Mouse (Mus musculus): Measurements from ENCODE around the gene Gm10260. TPM values are rescaled to one million over a fixed set of nuclear protein-coding genes. Genes with fewer than 3 reads are reported as not detected.

Gene Gm10260
- 4.2 and 8.9 TPM in 2 replicates for polyA plus RNA-seq (2015; fragmentation: Nextera tagmentation; extraction: Ambion mirVana)

DNA sequence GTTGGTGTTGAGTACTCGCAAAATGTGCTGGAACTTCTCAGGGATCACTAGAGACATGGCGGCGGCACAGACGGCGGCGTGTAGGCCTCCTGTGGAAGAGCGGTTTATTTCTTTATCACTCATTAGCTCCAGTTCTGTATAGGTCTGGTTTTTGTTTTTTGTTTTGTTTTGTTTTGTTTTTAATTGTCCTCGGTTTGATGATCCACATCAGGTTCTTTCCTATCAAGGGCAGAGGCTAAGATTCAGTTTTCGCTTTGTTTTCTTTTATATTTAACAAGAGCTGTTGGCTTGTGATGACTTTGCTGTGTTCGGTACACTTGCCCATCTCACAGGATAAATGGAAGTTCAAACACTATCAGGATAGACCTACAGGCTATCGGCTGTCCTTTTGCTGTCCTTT, at the start of gene Gm10260:
TSS of gene Gm10260 (minus strand) at position 101 of the 400 bp plus-strand sequence.
- no peak within 1 kb of the TSS for H3K9ac ChIP-seq (ENCODE audit: low read length)
- no peaks in the 10 kb centered on the region for H3K4me1 ChIP-seq (replicated peaks; ENCODE audit: control insufficient read depth, insufficient read depth)
- no peak within 1 kb of the TSS for H3K27ac ChIP-seq (replicated peaks)
- ATAC-seq (ENCODE audit: low FRiP score, low TSS enrichment) (no peak), DNase-seq (ENCODE audit: low spot score) (no peak)
- WGBS = 97% methylated on average over 10 of the region's 11 CpGs
- no peaks in the 10 kb centered on the region for H3K9me3 ChIP-seq (ENCODE audit: control insufficient read depth, low read length)
- no peak for TF ChIP-seq CTCF (IDR thresholded peaks at IDR 0.05; ENCODE audit: low read depth)
- no peak for TF ChIP-seq EP300 (optimal IDR thresholded peaks at IDR 0.05)
- no peak within 1 kb of the TSS for H3K4me3 ChIP-seq (ENCODE audit: low read depth, low read length)
- no peaks in the 10 kb centered on the region for H3K36me3 ChIP-seq (ENCODE audit: control insufficient read depth, insufficient read depth, low read length)
- no peak within 1 kb of the TSS for H3K4me2 ChIP-seq (replicated peaks; ENCODE audit: low read depth)
- no peaks in the 10 kb centered on the region for H3K27me3 ChIP-seq (ENCODE audit: control insufficient read depth, insufficient read depth, low read length)

DNA sequence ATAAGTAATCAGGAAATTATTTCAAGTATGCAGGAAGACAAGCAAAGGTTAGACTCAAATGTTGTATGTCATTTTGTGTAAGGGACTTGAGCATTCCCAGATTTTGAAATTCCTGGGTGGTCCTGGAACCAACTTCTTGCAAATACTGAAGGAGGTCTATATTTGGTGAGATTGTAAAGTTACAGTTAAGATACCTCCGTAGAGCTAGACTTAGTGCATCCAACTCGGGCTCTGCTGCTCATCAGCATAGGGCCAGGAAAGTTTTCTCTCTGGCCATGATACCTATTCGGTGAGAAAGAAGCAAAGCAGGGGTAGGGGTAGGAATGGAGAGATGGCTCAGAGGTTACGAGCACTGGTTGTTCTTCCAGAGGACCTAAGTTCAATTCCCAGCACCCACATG, 49.4 kb upstream of the Gm10260 start:
- H3K9ac ChIP-seq (ENCODE audit: low read length) = no peak overlapping the region
- no peaks in the 10 kb centered on the region for H3K27me3 ChIP-seq (ENCODE audit: control insufficient read depth, insufficient read depth, low read length)
- no peak for ATAC-seq (ENCODE audit: low FRiP score, low TSS enrichment)
- no peaks in the 10 kb centered on the region for H3K9me3 ChIP-seq (ENCODE audit: control insufficient read depth, low read length)
- no peak overlapping the region for H3K27ac ChIP-seq (replicated peaks)
- H3K4me1 ChIP-seq (replicated peaks; ENCODE audit: control insufficient read depth, insufficient read depth) = no peaks in the 10 kb centered on the region
- no peak for DNase-seq (ENCODE audit: low spot score)
- 70% methylated on average over 4 of the region's 4 CpGs for WGBS
- H3K4me2 ChIP-seq (replicated peaks; ENCODE audit: low read depth) = no peak overlapping the region
- H3K4me3 ChIP-seq (ENCODE audit: low read depth, low read length) = no peak overlapping the region
- H3K36me3 ChIP-seq (ENCODE audit: control insufficient read depth, insufficient read depth, low read length) = no peaks in the 10 kb centered on the region
- TF ChIP-seq CTCF (IDR thresholded peaks at IDR 0.05; ENCODE audit: low read depth) (no peak), EP300 (optimal IDR thresholded peaks at IDR 0.05) (no peak)

DNA sequence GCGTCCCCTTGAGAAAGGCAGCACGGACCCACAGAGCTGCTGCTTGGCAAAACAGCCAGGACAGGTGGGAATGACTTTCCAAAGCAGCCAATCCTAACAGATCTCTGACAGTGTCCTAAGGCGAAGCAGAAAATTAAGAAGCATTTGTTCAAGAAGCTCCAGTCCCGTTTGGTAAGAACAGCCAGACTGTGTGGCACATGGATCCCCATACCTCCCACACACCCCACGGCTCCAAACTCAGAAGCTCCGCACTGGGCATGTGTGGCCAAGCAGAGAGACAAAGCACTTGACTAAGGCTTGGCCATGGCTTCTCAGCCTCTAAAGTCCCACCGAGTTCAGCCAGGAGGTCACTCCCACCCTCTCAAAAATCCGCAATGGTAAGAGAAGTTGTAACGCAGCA, 45.5 kb upstream of the Gm10260 start:
- no peak overlapping the region for H3K4me3 ChIP-seq (ENCODE audit: low read depth, low read length)
- no peaks in the 10 kb centered on the region for H3K9me3 ChIP-seq (ENCODE audit: control insufficient read depth, low read length)
- no peak overlapping the region for H3K4me2 ChIP-seq (replicated peaks; ENCODE audit: low read depth)
- TF ChIP-seq EP300 (optimal IDR thresholded peaks at IDR 0.05) = no peak
- no peak for TF ChIP-seq CTCF (IDR thresholded peaks at IDR 0.05; ENCODE audit: low read depth)
- H3K9ac ChIP-seq (ENCODE audit: low read length) = no peak overlapping the region
- H3K4me1 ChIP-seq (replicated peaks; ENCODE audit: control insufficient read depth, insufficient read depth) = no peaks in the 10 kb centered on the region
- WGBS = 79% methylated on average over 9 of the region's 9 CpGs
- H3K27me3 ChIP-seq (ENCODE audit: control insufficient read depth, insufficient read depth, low read length) = no peaks in the 10 kb centered on the region
- no peak for ATAC-seq (ENCODE audit: low FRiP score, low TSS enrichment)
- H3K36me3 ChIP-seq (ENCODE audit: control insufficient read depth, insufficient read depth, low read length) = no peaks in the 10 kb centered on the region
- no peak overlapping the region for H3K27ac ChIP-seq (replicated peaks)
- no peak for DNase-seq (ENCODE audit: low spot score)

DNA sequence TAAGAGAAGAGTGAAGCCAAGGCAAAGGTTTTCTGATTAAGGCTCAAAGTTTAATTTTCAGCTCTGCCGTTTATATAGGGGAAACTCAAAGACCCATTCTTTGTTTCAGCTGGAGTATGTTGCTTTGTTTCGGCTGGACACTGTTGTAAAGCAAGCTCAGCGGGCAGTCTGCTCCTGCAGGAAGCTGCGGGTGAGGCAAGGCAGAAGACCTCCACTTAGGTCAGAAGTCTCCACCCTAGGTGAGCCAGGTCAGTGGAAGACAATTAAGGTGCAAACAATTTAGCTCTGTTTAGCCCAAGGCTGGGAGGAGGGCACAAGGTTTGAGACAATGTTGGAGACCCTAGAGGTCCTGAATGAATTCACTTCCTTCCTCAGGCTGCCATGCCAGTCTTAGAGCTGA, 42.0 kb upstream of the Gm10260 start:
- WGBS = 59% methylated on average over 4 of the region's 4 CpGs
- H3K9me3 ChIP-seq (ENCODE audit: control insufficient read depth, low read length) = no peaks in the 10 kb centered on the region
- DNase-seq (ENCODE audit: low spot score) (peak; percentile 4), ATAC-seq (ENCODE audit: low FRiP score, low TSS enrichment) (no peak)
- no peak overlapping the region for H3K9ac ChIP-seq (ENCODE audit: low read length)
- TF ChIP-seq CTCF (IDR thresholded peaks at IDR 0.05; ENCODE audit: low read depth) (no peak), EP300 (optimal IDR thresholded peaks at IDR 0.05) (no peak)
- no peak overlapping the region for H3K4me3 ChIP-seq (ENCODE audit: low read depth, low read length)
- H3K36me3 ChIP-seq (ENCODE audit: control insufficient read depth, insufficient read depth, low read length) = no peaks in the 10 kb centered on the region
- no peaks in the 10 kb centered on the region for H3K4me1 ChIP-seq (replicated peaks; ENCODE audit: control insufficient read depth, insufficient read depth)
- no peak overlapping the region for H3K27ac ChIP-seq (replicated peaks)
- no peak overlapping the region for H3K4me2 ChIP-seq (replicated peaks; ENCODE audit: low read depth)
- H3K27me3 ChIP-seq (ENCODE audit: control insufficient read depth, insufficient read depth, low read length) = no peaks in the 10 kb centered on the region

DNA sequence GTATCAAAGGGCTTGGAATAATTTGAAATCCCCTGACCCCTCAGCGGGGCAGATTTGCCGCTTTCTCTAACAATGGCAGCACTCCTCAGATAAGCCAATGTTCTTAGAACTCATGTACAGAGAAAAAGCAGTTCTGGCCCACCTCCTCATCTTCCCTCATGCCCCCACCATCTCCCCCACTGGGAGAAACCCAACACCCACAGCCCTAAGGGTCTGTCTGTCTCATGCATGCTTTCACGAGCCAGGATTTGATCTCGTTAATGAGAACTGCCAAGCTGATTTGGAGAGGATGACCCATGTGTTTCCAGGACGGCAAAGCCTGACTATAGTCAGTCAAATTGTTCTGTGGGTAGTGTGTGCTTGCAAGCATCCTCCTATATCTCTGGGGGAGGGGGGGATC, 37.0 kb upstream of the Gm10260 start:
- Histone ChIP-seq H3K27me3 (ENCODE audit: control insufficient read depth, insufficient read depth, low read length) (no peaks in the 10 kb centered on the region), H3K9ac (ENCODE audit: low read length) (no peak overlapping the region), H3K4me1 (replicated peaks; ENCODE audit: control insufficient read depth, insufficient read depth) (no peaks in the 10 kb centered on the region), H3K4me2 (replicated peaks; ENCODE audit: low read depth) (no peak overlapping the region), H3K27ac (replicated peaks) (no peak overlapping the region), H3K36me3 (ENCODE audit: control insufficient read depth, insufficient read depth, low read length) (no peaks in the 10 kb centered on the region), H3K4me3 (ENCODE audit: low read depth, low read length) (no peak overlapping the region), H3K9me3 (ENCODE audit: control insufficient read depth, low read length) (no peaks in the 10 kb centered on the region)
- no peak for TF ChIP-seq EP300 (optimal IDR thresholded peaks at IDR 0.05)
- no peak for TF ChIP-seq CTCF (IDR thresholded peaks at IDR 0.05; ENCODE audit: low read depth)
- no peak for DNase-seq (ENCODE audit: low spot score)
- ATAC-seq (ENCODE audit: low FRiP score, low TSS enrichment) = no peak
- 69% methylated on average over 5 of the region's 5 CpGs for WGBS

DNA sequence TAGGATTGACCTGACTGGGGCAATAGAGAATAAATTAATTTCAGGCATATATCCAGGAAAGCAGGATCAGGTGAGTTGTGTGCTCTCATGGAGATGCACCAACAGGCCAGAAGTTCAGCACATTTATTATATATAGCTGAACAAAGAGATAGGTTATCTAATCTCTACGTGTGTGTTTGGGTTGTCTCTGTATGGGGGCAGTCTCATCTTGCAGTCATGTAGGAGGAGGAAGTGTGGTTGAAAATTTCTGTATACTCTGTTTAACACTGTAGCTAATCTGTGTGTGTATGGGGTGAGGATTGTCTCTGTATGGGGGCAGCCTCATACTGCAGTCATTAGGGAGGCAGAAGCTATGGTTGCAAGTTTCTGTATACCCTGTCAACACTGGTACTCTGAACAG, 34.3 kb upstream of the Gm10260 start:
- no peak for DNase-seq (ENCODE audit: low spot score)
- no peaks in the 10 kb centered on the region for H3K4me1 ChIP-seq (replicated peaks; ENCODE audit: control insufficient read depth, insufficient read depth)
- H3K36me3 ChIP-seq (ENCODE audit: control insufficient read depth, insufficient read depth, low read length) = no peaks in the 10 kb centered on the region
- H3K27me3 ChIP-seq (ENCODE audit: control insufficient read depth, insufficient read depth, low read length) = no peaks in the 10 kb centered on the region
- TF ChIP-seq CTCF (IDR thresholded peaks at IDR 0.05; ENCODE audit: low read depth) = no peak
- no peak for TF ChIP-seq EP300 (optimal IDR thresholded peaks at IDR 0.05)
- no peak for ATAC-seq (ENCODE audit: low FRiP score, low TSS enrichment)
- H3K4me2 ChIP-seq (replicated peaks; ENCODE audit: low read depth) = no peak overlapping the region
- H3K9ac ChIP-seq (ENCODE audit: low read length) = no peak overlapping the region
- no peak overlapping the region for H3K4me3 ChIP-seq (ENCODE audit: low read depth, low read length)
- no peak overlapping the region for H3K27ac ChIP-seq (replicated peaks)
- H3K9me3 ChIP-seq (ENCODE audit: control insufficient read depth, low read length) = no peaks in the 10 kb centered on the region
- 39% methylated on average over 1 of the region's 1 CpGs for whole genome bisulfite sequencing
